Mouse (Mus musculus) lung, adult 2 months (tissue): ENCODE results near the gene 4933407L21Rik.

Experiments used
- CTCF ChIP-seq: fragments of 200-500 bp; IDR thresholded peaks from 2 replicates; pipeline ENCODE4 v1.5.1; 2011; ENCODE audit warnings: mild to moderate bottlenecking, low read length, control low read depth; ENCODE audit not compliant: insufficient read depth
- POLR2A ChIP-seq: fragments of 200-500 bp; IDR thresholded peaks from 2 replicates; pipeline ENCODE4 v1.6.1; 2011; ENCODE audit warnings: low read depth, mild to moderate bottlenecking, control low read depth, low read length, borderline replicate concordance; ENCODE audit errors: extremely low read depth

GRCm38 (mm10) chr1:85969519-85969918 lies 41.2 kb downstream of the 4933407L21Rik start:
- TF ChIP-seq POLR2A, result no peak
- no peak for TF ChIP-seq CTCF
